Mouse (Mus musculus) kidney, postnatal 0 days (tissue): ENCODE data around the gene Gmeb1. TPM values are rescaled to one million over a fixed set of nuclear protein-coding genes. Genes with fewer than 3 reads are reported as not detected.
A peak's percentile ranks its signal among the peaks of the same experiment; 100 is the strongest.
"Not testable (repeated sequence)": the region's sequence is repeated elsewhere in the genome, so short reads cannot be mapped to it uniquely, and the experiment has no call there.

Experiments
- ATAC-seq: fragments of 200-750 bp; cut with Nextera tagmentation; replicated peaks from 2 replicates; pipeline ENCODE4 v1.8.0; 2017; ENCODE audit warnings: low read depth, moderate number of reproducible peaks, moderate TSS enrichment, moderate library complexity; ENCODE audit not compliant: low FRiP score
- DNase-seq: peaks from one replicate; pipeline ENCODE4 v3.0.0-alpha.2; 2016; ENCODE audit warnings: low spot score
- H3K27ac ChIP-seq: fragments of 300-500 bp; sonication (generic); 2 replicates; pipeline ENCODE4 v1.5.1; 2014; ENCODE audit warnings: mild to moderate bottlenecking
- H3K27me3 ChIP-seq: fragments of 300-500 bp; sonication (generic); 2 replicates; pipeline ENCODE4 v1.6.1; 2014; ENCODE audit warnings: low read length, mixed read lengths; ENCODE audit not compliant: insufficient read depth
- H3K36me3 ChIP-seq: fragments of 300-500 bp; sonication (generic); 2 replicates; pipeline ENCODE4 v1.6.1; 2014; ENCODE audit warnings: low read length, mixed read lengths; ENCODE audit not compliant: insufficient read depth
- H3K4me1 ChIP-seq: fragments of 300-500 bp; sonication (generic); replicated peaks from 2 replicates; pipeline ENCODE4 v1.6.1; 2014; ENCODE audit warnings: antibody characterized with exemption, low read length, mixed read lengths; ENCODE audit not compliant: insufficient read depth
- H3K4me2 ChIP-seq: fragments of 300-500 bp; sonication (generic); 2 replicates; pipeline ENCODE4 v1.6.1; 2014; ENCODE audit warnings: mild to moderate bottlenecking, low read length, moderate library complexity, mixed read lengths
- H3K4me3 ChIP-seq: fragments of 300-500 bp; sonication (generic); replicated peaks from 2 replicates; pipeline ENCODE4 v1.5.1; 2014; ENCODE audit warnings: low read depth, low read length
- H3K9ac ChIP-seq: fragments of 300-500 bp; sonication (generic); 2 replicates; pipeline ENCODE4 v1.6.1; 2014; ENCODE audit warnings: low read depth, low read length
- H3K9me3 ChIP-seq: fragments of 300-500 bp; sonication (generic); replicated peaks from 2 replicates; pipeline ENCODE4 v1.6.1; 2016; ENCODE audit warnings: low read length, inconsistent platforms, mixed read lengths
- CTCF ChIP-seq: IDR thresholded peaks from 2 replicates; pipeline ENCODE4 v1.5.1; 2016; ENCODE audit warnings: antibody characterized with exemption, low read depth, mild to moderate bottlenecking, moderate library complexity
- WGBS: fragments of 180-500 bp; shearing (Covaris S2); extraction: QIAGEN DNeasy Blood & Tissue Kit; methylation state at CpG from one replicate; pipeline ENCODE4 v1.1.7; 2014; 5-methylcytosine and 5-hydroxymethylcytosine counted together
- polyA plus RNA-seq: library from polyadenylated mRNA; unstranded; fragments of >200 nt; fragmentation: Nextera tagmentation; extraction: Ambion mirVana; gene quantifications from 2 replicates; pipeline ENCODE4 v1.2.1, GENCODE M21; 2015

Gmeb1 gene
- polyA plus RNA-seq, 1 experiment from 2014 or later = 21.9 TPM

GRCm38 (mm10) chr4:132305276-132305675, 43.9 kb upstream of the Gmeb1 start:
- no peaks in the 10 kb centered on the region for H3K27me3 ChIP-seq
- 0 out of 2 replicates have a peak, but pooled peaks have one; percentile 9 for ATAC-seq
- no peak overlapping the region for H3K4me3 ChIP-seq
- TF ChIP-seq CTCF = no peak
- H3K4me1 ChIP-seq = peaks cover 5% of the 10 kb centered on the region
- no peak overlapping the region for H3K4me2 ChIP-seq
- no peaks in the 10 kb centered on the region; the same call in 1 of the 2 replicates for H3K36me3 ChIP-seq
- H3K27ac ChIP-seq = no peak overlapping the region
- H3K9me3 ChIP-seq = no peaks in the 10 kb centered on the region
- no peak overlapping the region for H3K9ac ChIP-seq
- DNase-seq = no peak
- WGBS = 79% methylated on average over 8 of the region's 8 CpGs

DNA sequence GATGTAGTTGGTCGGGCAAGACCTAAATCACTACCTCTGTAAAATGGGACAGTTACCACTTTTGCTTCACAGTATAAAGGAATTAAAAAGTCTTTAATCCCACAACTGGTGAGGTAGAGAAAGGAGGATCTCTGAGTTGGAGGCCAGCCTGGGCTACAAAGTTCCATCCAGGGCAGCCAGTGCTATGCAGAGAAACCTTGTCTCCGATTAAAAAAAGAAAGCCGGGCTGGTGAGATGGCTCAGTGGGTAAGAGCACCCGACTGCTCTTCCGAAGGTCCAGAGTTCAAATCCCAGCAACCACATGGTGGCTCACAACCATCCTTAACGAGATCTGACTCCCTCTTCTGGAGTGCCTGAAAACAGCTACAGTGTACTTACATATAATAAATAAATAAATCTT, 42.1 kb upstream of the Gmeb1 start:
- not testable (repeated sequence) for H3K27ac ChIP-seq, H3K36me3 ChIP-seq, H3K4me1 ChIP-seq, H3K27me3 ChIP-seq, ATAC-seq, DNase-seq, H3K9me3 ChIP-seq
- peak overlapping the region; percentile 36 for H3K4me3 ChIP-seq
- peak overlapping the region; percentile 61 for H3K4me2 ChIP-seq
- peak overlapping the region; percentile 57 for H3K9ac ChIP-seq
- WGBS = 38% methylated on average over 6 of the region's 6 CpGs
- 0 out of 2 replicates have a peak, but pooled peaks have one; percentile 2 for TF ChIP-seq CTCF

- Histone ChIP-seq H3K9ac (peak within 1 kb of the TSS; percentile 57), H3K4me3 (peak within 1 kb of the TSS; percentile 36), H3K9me3 (no peaks in the 10 kb centered on the region), H3K27me3 (no peaks in the 10 kb centered on the region), H3K36me3 (no peaks in the 10 kb centered on the region), H3K4me1 (no peaks in the 10 kb centered on the region), H3K27ac (0 out of 2 replicates have a peak within 1 kb of the TSS, but pooled peaks have one; percentile 21), H3K4me2 (peak within 1 kb of the TSS; percentile 61)
- DNase-seq (peak; percentile 81), ATAC-seq (peak; percentile 77)
- 2% methylated on average over 31 of the region's 31 CpGs for WGBS
- TF ChIP-seq CTCF = peak; percentile 3; the same call in 1 of the 2 replicates
Measured at GRCm38 (mm10) chr4:132302939-132303479, 41.6 kb upstream of the Gmeb1 start, which contains the start of gene Rab42. Rab42 (minus strand) TSS chr4:132303385.

DNA sequence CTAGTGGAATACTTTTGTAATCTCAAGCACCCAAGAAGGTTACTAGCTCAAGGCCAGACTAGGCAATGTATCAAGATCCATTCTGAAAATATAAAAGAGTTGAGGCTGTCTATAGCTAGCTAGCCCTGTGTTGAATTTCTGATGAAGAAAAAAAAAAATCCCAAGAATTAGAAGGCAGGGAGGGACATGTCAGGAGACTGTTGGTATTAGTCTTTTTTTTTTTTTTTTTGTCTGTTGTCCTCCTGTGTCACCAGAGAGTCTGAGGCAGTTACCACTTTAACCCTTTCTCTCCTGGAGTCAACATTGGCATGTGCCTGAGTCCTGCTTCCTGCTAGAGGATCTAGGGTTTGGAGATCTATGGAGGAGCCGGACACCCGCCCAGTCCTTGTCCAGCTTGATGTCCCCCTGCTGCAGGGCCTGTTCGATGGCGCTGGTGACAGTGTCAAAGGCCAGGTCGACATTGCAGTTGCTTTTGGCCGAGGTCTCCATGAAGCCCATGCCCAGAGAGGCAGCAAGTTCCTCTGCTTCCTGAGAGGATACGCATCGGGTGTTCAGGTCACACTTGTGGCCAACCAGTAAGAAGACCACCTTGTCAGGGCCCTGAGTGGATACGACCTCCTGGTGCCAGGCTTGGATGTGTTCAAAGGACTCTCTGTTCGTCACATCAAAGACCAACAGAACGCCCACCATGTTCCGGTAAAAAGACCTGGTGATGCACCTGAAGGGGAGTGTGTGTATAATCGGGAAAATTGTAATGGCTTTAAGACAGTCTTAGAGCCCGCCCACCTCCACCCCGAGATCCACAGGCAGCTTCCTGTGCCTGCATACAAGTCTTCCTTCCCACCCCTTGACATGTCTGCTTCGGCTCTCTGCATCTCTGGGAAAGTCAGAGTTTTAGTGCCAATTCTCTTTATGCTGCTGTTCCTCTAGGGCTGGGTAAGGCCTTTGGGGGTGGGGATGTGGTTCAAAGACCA, 40.9 kb upstream of the Gmeb1 start:
- WGBS = 57% methylated on average over 16 of the region's 16 CpGs
- H3K36me3 ChIP-seq = no peaks in the 10 kb centered on the region
- TF ChIP-seq CTCF = no peak
- H3K9ac ChIP-seq = peak overlapping the region; percentile 57
- ATAC-seq = no peak
- H3K27ac ChIP-seq = 0 out of 2 replicates have a peak overlapping the region, but pooled peaks have one; percentile 21
- H3K4me1 ChIP-seq = no peaks in the 10 kb centered on the region
- H3K27me3 ChIP-seq = no peaks in the 10 kb centered on the region
- H3K4me3 ChIP-seq = peak overlapping the region; percentile 36
- H3K4me2 ChIP-seq = peak overlapping the region; percentile 61
- peak; percentile 28 for DNase-seq
- H3K9me3 ChIP-seq = no peaks in the 10 kb centered on the region

DNA sequence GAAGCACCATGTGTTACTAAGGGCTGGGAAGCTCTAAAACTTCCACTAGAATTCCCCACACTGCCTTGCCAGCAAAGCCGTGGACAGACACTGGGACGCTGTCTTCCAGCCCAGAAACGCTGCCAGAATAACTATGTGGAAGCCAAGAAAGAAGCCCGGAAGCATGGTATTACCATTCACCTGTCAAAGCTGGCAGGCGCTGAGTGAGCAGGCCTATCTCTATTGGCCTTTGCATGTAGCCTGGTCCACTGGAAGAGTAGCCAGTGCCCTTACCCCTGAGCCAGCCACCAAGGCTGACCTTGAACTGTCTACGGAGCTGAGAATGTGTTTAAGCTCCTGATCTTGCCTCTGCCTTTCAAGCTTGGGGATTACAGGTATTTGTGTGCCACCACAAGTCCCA, 40.1 kb upstream of the Gmeb1 start:
- Histone ChIP-seq H3K9me3 (no peaks in the 10 kb centered on the region), H3K4me3 (no peak overlapping the region), H3K4me2 (no peak overlapping the region), H3K36me3 (no peaks in the 10 kb centered on the region), H3K27ac (no peak overlapping the region), H3K27me3 (no peaks in the 10 kb centered on the region), H3K4me1 (no peaks in the 10 kb centered on the region), H3K9ac (no peak overlapping the region)
- 84% methylated on average over 6 of the region's 6 CpGs for WGBS
- no peak for DNase-seq
- ATAC-seq = no peak
- TF ChIP-seq CTCF = no peak

GRCm38 (mm10) chr4:132299849-132300248, 38.4 kb upstream of the Gmeb1 start:
- Histone ChIP-seq H3K4me2 (no peak overlapping the region), H3K4me3 (no peak overlapping the region), H3K27ac (no peak overlapping the region), H3K27me3 (no peaks in the 10 kb centered on the region), H3K4me1 (no peaks in the 10 kb centered on the region), H3K36me3 (no peaks in the 10 kb centered on the region), H3K9me3 (no peaks in the 10 kb centered on the region), H3K9ac (no peak overlapping the region)
- DNase-seq (no peak), ATAC-seq (no peak)
- WGBS = 84% methylated on average over 1 of the region's 1 CpGs
- TF ChIP-seq CTCF = no peak
